Mouse (Mus musculus): ENCODE results near the gene Serinc5. TPM values are rescaled to one million over a fixed set of nuclear protein-coding genes. Genes with fewer than 3 reads are reported as not detected.

The Serinc5 gene
- polyA plus RNA-seq, 1 experiment from 2014 or later = 26.7 TPM

- Histone ChIP-seq H3K27me3 (replicated peaks) (no peaks in the 10 kb centered on the region), H3K9ac (no peak overlapping the region), H3K9me3 (replicated peaks) (no peaks in the 10 kb centered on the region), H3K27ac (no peak overlapping the region), H3K4me3 (no peak overlapping the region), H3K4me1 (peaks cover 25% of the 10 kb centered on the region; the same call in 1 of the 2 replicates), H3K4me2 (no peak overlapping the region), H3K36me3 (peaks cover 68% of the 10 kb centered on the region)
- no peak for ATAC-seq
- 34% methylated on average over 1 of the region's 1 CpGs for WGBS (ENCODE audit: insufficient replicate concordance)
Observed at GRCm38 (mm10) chr13:92710361-92710760, 99.5 kb downstream of the Serinc5 start.

GRCm38 (mm10) chr13:92711821-92712220 is 100.9 kb downstream of the Serinc5 start:
- peaks cover 53% of the 10 kb centered on the region for H3K36me3 ChIP-seq
- no peak overlapping the region for H3K27ac ChIP-seq
- no peaks in the 10 kb centered on the region for H3K9me3 ChIP-seq (replicated peaks)
- WGBS (ENCODE audit: insufficient replicate concordance) = 87% methylated on average over 1 of the region's 1 CpGs
- H3K9ac ChIP-seq = no peak overlapping the region
- H3K4me2 ChIP-seq = no peak overlapping the region
- no peak for ATAC-seq
- no peaks in the 10 kb centered on the region for H3K27me3 ChIP-seq (replicated peaks)
- H3K4me3 ChIP-seq = no peak overlapping the region
- H3K4me1 ChIP-seq = peaks cover 20% of the 10 kb centered on the region; the same call in 1 of the 2 replicates

GRCm38 (mm10) chr13:92712619-92713018 is 101.7 kb downstream of the Serinc5 start:
- H3K9ac ChIP-seq = no peak overlapping the region
- no peaks in the 10 kb centered on the region for H3K27me3 ChIP-seq (replicated peaks)
- H3K4me2 ChIP-seq = no peak overlapping the region
- no peak overlapping the region for H3K4me3 ChIP-seq
- no peaks in the 10 kb centered on the region for H3K9me3 ChIP-seq (replicated peaks)
- WGBS (ENCODE audit: insufficient replicate concordance) = 53% methylated on average over 4 of the region's 4 CpGs
- ATAC-seq = peak; percentile 68
- peaks cover 20% of the 10 kb centered on the region; the same call in 1 of the 2 replicates for H3K4me1 ChIP-seq
- H3K27ac ChIP-seq = no peak overlapping the region
- H3K36me3 ChIP-seq = peaks cover 45% of the 10 kb centered on the region

GRCm38 (mm10) chr13:92717851-92718665 is 107.2 kb downstream of the Serinc5 start:
- WGBS (ENCODE audit: insufficient replicate concordance) = 77% methylated on average over 3 of the region's 3 CpGs
- Histone ChIP-seq H3K4me2 (no peak overlapping the region), H3K4me3 (no peak overlapping the region), H3K27me3 (replicated peaks) (peaks cover 4% of the 10 kb centered on the region; the same call in 1 of the 2 replicates), H3K9me3 (replicated peaks) (no peaks in the 10 kb centered on the region), H3K9ac (no peak overlapping the region), H3K36me3 (0 out of 2 replicates have a peak, but pooled peaks cover 2% of the 10 kb centered on the region), H3K4me1 (0 out of 2 replicates have a peak, but pooled peaks cover 1% of the 10 kb centered on the region), H3K27ac (no peak overlapping the region)
- ATAC-seq = no peak

- WGBS (ENCODE audit: insufficient replicate concordance) = 71% methylated on average over 4 of the region's 4 CpGs
- Histone ChIP-seq H3K4me3 (no peak overlapping the region), H3K9me3 (replicated peaks) (no peaks in the 10 kb centered on the region), H3K4me1 (no peaks in the 10 kb centered on the region), H3K36me3 (no peaks in the 10 kb centered on the region), H3K27ac (no peak overlapping the region), H3K27me3 (replicated peaks) (peaks cover 7% of the 10 kb centered on the region; the same call in 1 of the 2 replicates), H3K9ac (no peak overlapping the region), H3K4me2 (no peak overlapping the region)
- ATAC-seq = no peak
Observed at GRCm38 (mm10) chr13:92721006-92721405, 110.1 kb downstream of the Serinc5 start.

GRCm38 (mm10) chr13:92722389-92722788 is 111.5 kb downstream of the Serinc5 start:
- Histone ChIP-seq H3K4me1 (0 out of 2 replicates have a peak, but pooled peaks cover under 1% of the 10 kb centered on the region), H3K9ac (no peak overlapping the region), H3K36me3 (no peaks in the 10 kb centered on the region), H3K27ac (no peak overlapping the region), H3K4me3 (no peak overlapping the region), H3K27me3 (replicated peaks) (peaks cover 7% of the 10 kb centered on the region; the same call in 1 of the 2 replicates), H3K4me2 (no peak overlapping the region), H3K9me3 (replicated peaks) (no peaks in the 10 kb centered on the region)
- WGBS (ENCODE audit: insufficient replicate concordance) = 33% methylated on average over 5 of the region's 5 CpGs
- ATAC-seq = no peak

- Histone ChIP-seq H3K27ac (no peak overlapping the region), H3K9ac (no peak overlapping the region), H3K4me3 (no peak overlapping the region), H3K4me1 (peaks cover 16% of the 10 kb centered on the region), H3K9me3 (replicated peaks) (no peaks in the 10 kb centered on the region), H3K4me2 (no peak overlapping the region), H3K27me3 (replicated peaks) (peaks cover 11% of the 10 kb centered on the region; the same call in 1 of the 2 replicates), H3K36me3 (no peaks in the 10 kb centered on the region)
- WGBS (ENCODE audit: insufficient replicate concordance) = 51% methylated on average over 13 of the region's 13 CpGs
- ATAC-seq = no peak
Observed at GRCm38 (mm10) chr13:92729811-92730210, 118.9 kb downstream of the Serinc5 start.

- Histone ChIP-seq H3K36me3 (no peaks in the 10 kb centered on the region), H3K4me2 (no peak overlapping the region), H3K4me1 (peaks cover 16% of the 10 kb centered on the region), H3K27ac (no peak overlapping the region), H3K27me3 (replicated peaks) (peaks cover 8% of the 10 kb centered on the region; the same call in 1 of the 2 replicates), H3K9ac (no peak overlapping the region), H3K9me3 (replicated peaks) (no peaks in the 10 kb centered on the region), H3K4me3 (no peak overlapping the region)
- 65% methylated on average over 6 of the region's 6 CpGs for WGBS (ENCODE audit: insufficient replicate concordance)
- ATAC-seq = no peak
Observed at GRCm38 (mm10) chr13:92731811-92732210, 120.9 kb downstream of the Serinc5 start.

- Histone ChIP-seq H3K4me3 (no peak overlapping the region), H3K27me3 (replicated peaks) (peaks cover 8% of the 10 kb centered on the region; the same call in 1 of the 2 replicates), H3K4me2 (no peak overlapping the region), H3K36me3 (no peaks in the 10 kb centered on the region), H3K4me1 (peaks cover 11% of the 10 kb centered on the region), H3K9me3 (replicated peaks) (no peaks in the 10 kb centered on the region), H3K27ac (no peak overlapping the region), H3K9ac (no peak overlapping the region)
- WGBS (ENCODE audit: insufficient replicate concordance) = 76% methylated on average over 5 of the region's 5 CpGs
- ATAC-seq = no peak
Observed at GRCm38 (mm10) chr13:92732836-92733235, 121.9 kb downstream of the Serinc5 start.

- H3K9me3 ChIP-seq (replicated peaks) = no peaks in the 10 kb centered on the region
- H3K36me3 ChIP-seq = no peaks in the 10 kb centered on the region
- peak; percentile 60; the same call in 1 of the 2 replicates for ATAC-seq
- H3K9ac ChIP-seq = no peak overlapping the region
- peaks cover 9% of the 10 kb centered on the region; the same call in 1 of the 2 replicates for H3K4me1 ChIP-seq
- no peak overlapping the region for H3K27ac ChIP-seq
- H3K4me3 ChIP-seq = no peak overlapping the region
- peaks cover 8% of the 10 kb centered on the region; the same call in 1 of the 2 replicates for H3K27me3 ChIP-seq (replicated peaks)
- peak overlapping the region; percentile 40 for H3K4me2 ChIP-seq
- WGBS (ENCODE audit: insufficient replicate concordance) = 27% methylated on average over 9 of the region's 9 CpGs
Observed at GRCm38 (mm10) chr13:92733252-92733651, 122.4 kb downstream of the Serinc5 start.

- peak overlapping the region; percentile 40 for H3K4me2 ChIP-seq
- no peak overlapping the region for H3K9ac ChIP-seq
- ATAC-seq = no peak
- H3K36me3 ChIP-seq = no peaks in the 10 kb centered on the region
- H3K27ac ChIP-seq = no peak overlapping the region
- no peak overlapping the region for H3K4me3 ChIP-seq
- WGBS (ENCODE audit: insufficient replicate concordance) = 75% methylated on average over 11 of the region's 11 CpGs
- H3K4me1 ChIP-seq = peaks cover 11% of the 10 kb centered on the region; the same call in 1 of the 2 replicates
- H3K9me3 ChIP-seq (replicated peaks) = no peaks in the 10 kb centered on the region
- peaks cover 8% of the 10 kb centered on the region; the same call in 1 of the 2 replicates for H3K27me3 ChIP-seq (replicated peaks)
Observed at GRCm38 (mm10) chr13:92733741-92734140, 122.8 kb downstream of the Serinc5 start.

GRCm38 (mm10) chr13:92735693-92736092 is 124.8 kb downstream of the Serinc5 start:
- Histone ChIP-seq H3K4me1 (peaks cover 12% of the 10 kb centered on the region; the same call in 1 of the 2 replicates), H3K4me3 (no peak overlapping the region), H3K36me3 (no peaks in the 10 kb centered on the region), H3K4me2 (no peak overlapping the region), H3K9me3 (replicated peaks) (no peaks in the 10 kb centered on the region), H3K9ac (no peak overlapping the region), H3K27me3 (replicated peaks) (peaks cover 8% of the 10 kb centered on the region; the same call in 1 of the 2 replicates), H3K27ac (no peak overlapping the region)
- ATAC-seq = no peak
- 78% methylated on average over 1 of the region's 1 CpGs for WGBS (ENCODE audit: insufficient replicate concordance)
